Mouse (Mus musculus): ENCODE data around the gene Ddn. TPM values are rescaled to one million over a fixed set of nuclear protein-coding genes. Genes with fewer than 3 reads are reported as not detected.

The Ddn gene
- total RNA-seq, 1 experiment from 2014 or later: 0.23 TPM

GRCm38 (mm10) chr15:98778191-98778770 lies 31.0 kb downstream of the Ddn start:
- ATAC-seq (replicated peaks; ENCODE audit: low read depth, poor library complexity, severe bottlenecking): 0 out of 2 replicates have a peak, but pooled peaks have one; percentile 20

GRCm38 (mm10) chr15:98777762-98778161 lies 31.5 kb downstream of the Ddn start, which contains the start of gene Wnt10b:
TSS of gene Wnt10b (minus strand) at chr15:98778150.
- ATAC-seq (replicated peaks; ENCODE audit: low read depth, poor library complexity, severe bottlenecking): no peak

- no peak for ATAC-seq (replicated peaks; ENCODE audit: low read depth, poor library complexity, severe bottlenecking)
These were observed 32.2 kb downstream of the Ddn start for GRCm38 (mm10) chr15:98777005-98777616.

- ATAC-seq (replicated peaks; ENCODE audit: low read depth, poor library complexity, severe bottlenecking): no peak
These were observed 32.8 kb downstream of the Ddn start for GRCm38 (mm10) chr15:98776280-98777004.

- no peak for ATAC-seq (replicated peaks; ENCODE audit: low read depth, poor library complexity, severe bottlenecking)
These were observed 33.8 kb downstream of the Ddn start for GRCm38 (mm10) chr15:98775533-98775932.

GRCm38 (mm10) chr15:98774096-98774495 lies 35.2 kb downstream of the Ddn start:
- ATAC-seq (replicated peaks; ENCODE audit: low read depth, poor library complexity, severe bottlenecking): no peak

GRCm38 (mm10) chr15:98772511-98773211 lies 36.6 kb downstream of the Ddn start:
- peak; percentile 79 for ATAC-seq (replicated peaks; ENCODE audit: low read depth, poor library complexity, severe bottlenecking)

GRCm38 (mm10) chr15:98771813-98772425 lies 37.4 kb downstream of the Ddn start:
- peak; percentile 3; the same call in 1 of the 2 replicates for ATAC-seq (replicated peaks; ENCODE audit: low read depth, poor library complexity, severe bottlenecking)

- ATAC-seq (replicated peaks; ENCODE audit: low read depth, poor library complexity, severe bottlenecking): no peak
These were observed 41.0 kb downstream of the Ddn start for GRCm38 (mm10) chr15:98768259-98768658.

GRCm38 (mm10) chr15:98765929-98766328 lies 43.4 kb downstream of the Ddn start:
- no peak for ATAC-seq (replicated peaks; ENCODE audit: low read depth, poor library complexity, severe bottlenecking)

GRCm38 (mm10) chr15:98762670-98763529 lies 46.4 kb downstream of the Ddn start, which contains the start of gene Arf3:
TSS of gene Arf3 (minus strand) at chr15:98763214.
- peak; percentile 94 for ATAC-seq (replicated peaks; ENCODE audit: low read depth, poor library complexity, severe bottlenecking)

GRCm38 (mm10) chr15:98762201-98762621 lies 47.1 kb downstream of the Ddn start:
- peak; percentile 64 for ATAC-seq (replicated peaks; ENCODE audit: low read depth, poor library complexity, severe bottlenecking)

- ATAC-seq (replicated peaks; ENCODE audit: low read depth, poor library complexity, severe bottlenecking): no peak
These were observed 55.2 kb downstream of the Ddn start for GRCm38 (mm10) chr15:98754125-98754524.

Other genes with a start within 250 kb of the Ddn start
- gene Ccnt1, start 238.6 kb downstream of the Ddn start, total RNA-seq (2017): 52.6 and 74.4 TPM in 2 replicates
- not detected in 2 replicates for gene 4930415O20Rik, start 238.5 kb downstream of the Ddn start, total RNA-seq (2017)
- 23.4 and 32.4 TPM in 2 replicates for gene Adcy6, start 199.4 kb downstream of the Ddn start, total RNA-seq (2017)
- not detected in 2 replicates for gene Cacnb3, start 178.7 kb downstream of the Ddn start, total RNA-seq (2017)
- gene Ddx23, start 146.6 kb downstream of the Ddn start, total RNA-seq (2017): 84.4 and 114 TPM in 2 replicates
- gene Rnd1, start 132.0 kb downstream of the Ddn start, total RNA-seq (2017): 0.23 TPM in 1 of 2 replicates, not detected in the other
- gene Ccdc65, start 101.3 kb downstream of the Ddn start, total RNA-seq (2017): not detected in 2 replicates
- gene Fkbp11, start 81.3 kb downstream of the Ddn start, total RNA-seq (2017): 16.9 and 21.6 TPM in 2 replicates
- 27.0 and 32.8 TPM in 2 replicates for gene Arf3, start 46.3 kb downstream of the Ddn start, total RNA-seq (2017)
- gene Wnt10b, start 31.3 kb downstream of the Ddn start, total RNA-seq (2017): 0.64 TPM in 1 of 2 replicates, not detected in the other
- gene Wnt1, start 19.6 kb downstream of the Ddn start, total RNA-seq (2017): not detected in 2 replicates
- gene Prkag1, start 22.0 kb upstream of the Ddn start, total RNA-seq (2017): 65.2 and 77.8 TPM in 2 replicates
- gene Kmt2d, start 61.7 kb upstream of the Ddn start, total RNA-seq (2017): 27.3 and 52.2 TPM in 2 replicates
- 3.0 and 12.0 TPM in 2 replicates for gene Rhebl1, start 85.0 kb upstream of the Ddn start, total RNA-seq (2017)
- gene Dhh, start 89.0 kb upstream of the Ddn start, total RNA-seq (2017): not detected in 2 replicates
- 0.97 and 9.0 TPM in 2 replicates for gene Lmbr1l, start 108.7 kb upstream of the Ddn start, total RNA-seq (2017)
- 776 and 824 TPM in 2 replicates for gene Tuba1b, start 125.1 kb upstream of the Ddn start, total RNA-seq (2017)
- 1.9 and 18.7 TPM in 2 replicates for gene Gm49450, start 144.1 kb upstream of the Ddn start, total RNA-seq (2017)
- gene Tuba1a, start 144.2 kb upstream of the Ddn start, total RNA-seq (2017): 25.4 and 32.0 TPM in 2 replicates
- gene Tuba1c, start 220.4 kb upstream of the Ddn start, total RNA-seq (2017): 41.0 and 61.3 TPM in 2 replicates
- gene Prph, start 245.7 kb upstream of the Ddn start, total RNA-seq (2017): not detected in 2 replicates